Mouse (Mus musculus) midbrain, embryonic 16.5 days (tissue): Measurements from ENCODE around the gene Mgat4e. TPM values are rescaled to one million over a fixed set of nuclear protein-coding genes. Genes with fewer than 3 reads are reported as not detected.

Experiments used
- ATAC-seq: fragments of 200-750 bp; cut with Nextera tagmentation; 2 replicates; pipeline ENCODE4 v1.8.0; 2017; ENCODE audit warnings: moderate TSS enrichment
- H3K27ac ChIP-seq: fragments of 300-500 bp; sonication (generic); 2 replicates; pipeline ENCODE4 v1.5.1; 2014; ENCODE audit warnings: mild to moderate bottlenecking, low read length, mixed read lengths
- H3K27me3 ChIP-seq: fragments of 300-500 bp; sonication (generic); 2 replicates; pipeline ENCODE4 v1.6.1; 2014; ENCODE audit warnings: low read depth, low read length, mixed read lengths; ENCODE audit not compliant: control insufficient read depth, insufficient read depth
- H3K36me3 ChIP-seq: fragments of 300-500 bp; sonication (generic); 2 replicates; pipeline ENCODE4 v1.6.1; 2014; ENCODE audit warnings: mild to moderate bottlenecking, low read length, moderate library complexity, mixed read lengths; ENCODE audit not compliant: control insufficient read depth, insufficient read depth
- H3K4me1 ChIP-seq: fragments of 300-500 bp; sonication (generic); 2 replicates; pipeline ENCODE4 v1.6.1; 2014; ENCODE audit warnings: mild to moderate bottlenecking, low read length, mixed read lengths; ENCODE audit not compliant: control insufficient read depth, insufficient read depth
- H3K4me2 ChIP-seq: fragments of 300-500 bp; sonication (generic); 2 replicates; pipeline ENCODE4 v1.6.1; 2014; ENCODE audit warnings: mild to moderate bottlenecking, low read length, mixed read lengths
- H3K4me3 ChIP-seq: fragments of 300-500 bp; sonication (generic); 2 replicates; pipeline ENCODE4 v1.5.1; 2014; ENCODE audit warnings: low read depth, mild to moderate bottlenecking, low read length, moderate library complexity, mixed read lengths
- H3K9ac ChIP-seq: fragments of 300-500 bp; sonication (generic); 2 replicates; pipeline ENCODE4 v1.6.1; 2014; ENCODE audit warnings: low read depth, low read length, mixed read lengths
- H3K9me3 ChIP-seq: fragments of 300-500 bp; sonication (generic); replicated peaks from 2 replicates; pipeline ENCODE4 v1.6.1; 2014; ENCODE audit warnings: mild to moderate bottlenecking, low read length, mixed read lengths; ENCODE audit not compliant: control insufficient read depth, poor library complexity, severe bottlenecking
- WGBS: fragments of 180-500 bp; shearing (Covaris S2); extraction: QIAGEN DNeasy Blood & Tissue Kit; methylation state at CpG from one replicate; pipeline ENCODE4 v1.1.7; 2014; 5-methylcytosine and 5-hydroxymethylcytosine counted together
- polyA plus RNA-seq: library from polyadenylated mRNA; unstranded; fragments of >200 nt; fragmentation: Nextera tagmentation; extraction: Ambion mirVana; gene quantifications from 2 replicates; pipeline ENCODE4 v1.2.1, GENCODE M21; 2015

Gene Mgat4e
- polyA plus RNA-seq, 1 experiment from 2014 or later: not detected

- Histone ChIP-seq H3K9ac (no peak overlapping the region), H3K36me3 (peaks cover 5% of the 10 kb centered on the region; the same call in 1 of the 2 replicates), H3K27me3 (no peaks in the 10 kb centered on the region), H3K4me3 (no peak overlapping the region), H3K27ac (no peak overlapping the region), H3K4me2 (no peak overlapping the region), H3K4me1 (peaks cover 15% of the 10 kb centered on the region), H3K9me3 (no peaks in the 10 kb centered on the region)
- 80% methylated on average over 2 of the region's 2 CpGs for WGBS
- ATAC-seq: no peak
Measured at GRCm38 (mm10) chr1:134493496-134493895, 56.0 kb downstream of the Mgat4e start.

- Histone ChIP-seq H3K36me3 (peaks cover 10% of the 10 kb centered on the region; the same call in 1 of the 2 replicates), H3K9me3 (no peaks in the 10 kb centered on the region), H3K27me3 (no peaks in the 10 kb centered on the region), H3K4me1 (peaks cover 15% of the 10 kb centered on the region), H3K4me2 (no peak overlapping the region), H3K9ac (no peak overlapping the region), H3K4me3 (no peak overlapping the region), H3K27ac (no peak overlapping the region)
- WGBS: 73% methylated on average over 7 of the region's 7 CpGs
- ATAC-seq: no peak
Measured at GRCm38 (mm10) chr1:134492276-134492675, 57.2 kb downstream of the Mgat4e start.

Other genes with a start within 250 kb of the Mgat4e start
- gene Ppfia4, start 216.8 kb downstream of the Mgat4e start, polyA plus RNA-seq: 20.2 and 25.6 TPM in 2 replicates
- 155 and 159 TPM in 2 replicates for gene Tmem183a, start 187.7 kb downstream of the Mgat4e start, polyA plus RNA-seq
- gene 4933406M09Rik, start 163.7 kb downstream of the Mgat4e start, polyA plus RNA-seq: not detected in 2 replicates
- 11.4 and 12.2 TPM in 2 replicates for gene Cyb5r1, start 144.1 kb downstream of the Mgat4e start, polyA plus RNA-seq
- gene Adipor1, start 134.3 kb downstream of the Mgat4e start, polyA plus RNA-seq: 77.1 and 82.6 TPM in 2 replicates
- 37.6 and 37.9 TPM in 2 replicates for gene Klhl12, start 94.2 kb downstream of the Mgat4e start, polyA plus RNA-seq
- gene Rabif, start 55.0 kb downstream of the Mgat4e start, polyA plus RNA-seq: 73.3 and 78.5 TPM in 2 replicates
- 66.5 and 78.9 TPM in 2 replicates for gene Kdm5b, start 10.5 kb upstream of the Mgat4e start, polyA plus RNA-seq
- 2.3 and 4.1 TPM in 2 replicates for gene Syt2, start 97.0 kb upstream of the Mgat4e start, polyA plus RNA-seq